Mouse (Mus musculus) liver, embryonic 14.5 days (tissue): ENCODE results near the gene Ifngr1. TPM values are rescaled to one million over a fixed set of nuclear protein-coding genes. Genes with fewer than 3 reads are reported as not detected.
A peak's percentile ranks its signal among the peaks of the same experiment; 100 is the strongest.

Experiments
- ATAC-seq: fragments of 200-750 bp; cut with Nextera tagmentation; 2 replicates; pipeline ENCODE4 v1.8.0; 2017; ENCODE audit warnings: moderate number of reproducible peaks, mild to moderate bottlenecking, moderate library complexity; ENCODE audit not compliant: insufficient read depth
- DNase-seq, 3 experiments: peaks; one replicate each; pipeline ENCODE4 v3.0.0-alpha.2; 2012 to 2013; ENCODE audit warnings: low read depth in 3 of 3, low spot score in 3 of 3
- H3K27ac ChIP-seq: fragments of 300-500 bp; sonication (generic); 2 replicates; pipeline ENCODE4 v1.5.1; 2014; ENCODE audit warnings: moderate library complexity, mild to moderate bottlenecking, control low read depth, inconsistent platforms
- H3K27me3 ChIP-seq: fragments of 300-500 bp; sonication (generic); 2 replicates; pipeline ENCODE4 v1.6.1; 2014; ENCODE audit warnings: mild to moderate bottlenecking, low read length, moderate library complexity; ENCODE audit not compliant: control insufficient read depth, insufficient read depth
- H3K36me3 ChIP-seq: fragments of 300-500 bp; sonication (generic); replicated peaks from 2 replicates; pipeline ENCODE4 v1.6.1; 2014; ENCODE audit warnings: low read depth; ENCODE audit not compliant: control insufficient read depth, insufficient read depth
- H3K4me1 ChIP-seq, 2 experiments: fragments of 200-500 bp in 1 of 2; fragments of 300-500 bp in 1 of 2; sonication (generic) in 1 of 2; replicated peaks; 2 replicates each; pipeline ENCODE4 v1.6.1; 2012 to 2014; ENCODE audit warnings: antibody characterized with exemption in 1 of 2, inconsistent platforms in 1 of 2, low read length in 1 of 2; ENCODE audit not compliant: control insufficient read depth in 2 of 2, insufficient read depth in 2 of 2
- H3K4me2 ChIP-seq: fragments of 300-500 bp; sonication (generic); 2 replicates; pipeline ENCODE4 v1.6.1; 2014; ENCODE audit warnings: low read depth, mild to moderate bottlenecking, control low read depth, moderate library complexity
- H3K4me3 ChIP-seq, 2 experiments: fragments of 200-500 bp in 1 of 2; fragments of 300-500 bp in 1 of 2; sonication (generic) in 1 of 2; 2 replicates each; pipeline ENCODE4 v1.5.1; 2012 to 2014; ENCODE audit warnings: low read depth in 2 of 2, low read length in 2 of 2, mild to moderate bottlenecking in 2 of 2, control low read depth in 1 of 2, inconsistent platforms in 1 of 2, moderate library complexity in 1 of 2; ENCODE audit not compliant: insufficient read depth in 1 of 2
- H3K9ac ChIP-seq: fragments of 300-500 bp; sonication (generic); replicated peaks from 2 replicates; pipeline ENCODE4 v1.6.1; 2014; ENCODE audit warnings: mild to moderate bottlenecking, control low read depth, moderate library complexity
- H3K9me3 ChIP-seq: fragments of 300-500 bp; sonication (generic); 2 replicates; pipeline ENCODE4 v1.6.1; 2016; ENCODE audit warnings: low read length, mixed read lengths; ENCODE audit not compliant: control insufficient read depth
- CTCF ChIP-seq: IDR thresholded peaks from 2 replicates; pipeline ENCODE4 v1.5.1; 2016; ENCODE audit warnings: antibody characterized with exemption, low read depth, control low read depth
- EP300 ChIP-seq: IDR thresholded peaks from 2 replicates; pipeline ENCODE4 v1.6.1; 2016; ENCODE audit warnings: antibody characterized with exemption, low read depth
- WGBS: fragments of 180-500 bp; shearing (Covaris S2); extraction: QIAGEN DNeasy Blood & Tissue Kit; methylation state at CpG from one replicate; pipeline ENCODE4 v1.1.7; 2014; ENCODE audit not compliant: insufficient replicate concordance; 5-methylcytosine and 5-hydroxymethylcytosine counted together
- polyA plus RNA-seq, 2 experiments: library from polyadenylated mRNA; depleted of rRNA in 1 of 2; stranded (reverse) in 1 of 2; unstranded in 1 of 2; fragments of >200 nt; fragmentation: Nextera tagmentation in 1 of 2; extraction: Ambion mirVana in 1 of 2; gene quantifications; 2 replicates each; pipeline versions ENCODE4 v1.2.1 to v1.2.3; 2012 to 2014

Ifngr1 gene
- polyA plus RNA-seq, 2 experiments: 17.1 to 39.5 TPM

GRCm38 (mm10) chr10:19578409-19578986 is 13.3 kb upstream of the Ifngr1 start:
- no peak overlapping the region for H3K4me3 ChIP-seq
- 67% methylated on average over 9 of the region's 9 CpGs for WGBS

GRCm38 (mm10) chr10:19580660-19581059 is 11.1 kb upstream of the Ifngr1 start:
- TF ChIP-seq EP300 (no peak), CTCF (no peak)
- Histone ChIP-seq H3K27me3 (no peaks in the 10 kb centered on the region), H3K9ac (no peak overlapping the region), H3K27ac (no peak overlapping the region), H3K4me1 (peaks cover 21 to 37% of the 10 kb centered on the region in 2 experiments), H3K36me3 (no peaks in the 10 kb centered on the region), H3K9me3 (no peaks in the 10 kb centered on the region), H3K4me3 (no peak overlapping the region), H3K4me2 (no peak overlapping the region)
- ATAC-seq (no peak), DNase-seq (no peak)
- WGBS: 53% methylated on average over 3 of the region's 3 CpGs

More at GRCm38 (mm10) chr10:19578409-19578986, 13.3 kb upstream of the Ifngr1 start:
- H3K9me3 ChIP-seq: no peaks in the 10 kb centered on the region
- no peak overlapping the region for H3K4me2 ChIP-seq
- TF ChIP-seq EP300 (no peak), CTCF (no peak)
- DNase-seq: no peak
- peaks cover 10 to 22% of the 10 kb centered on the region in 2 experiments for H3K4me1 ChIP-seq
- no peak overlapping the region for H3K9ac ChIP-seq
- H3K27ac ChIP-seq: no peak overlapping the region
- ATAC-seq: no peak
- no peaks in the 10 kb centered on the region for H3K27me3 ChIP-seq
- H3K36me3 ChIP-seq: no peaks in the 10 kb centered on the region

GRCm38 (mm10) chr10:19581844-19582582 is 9.7 kb upstream of the Ifngr1 start:
- Histone ChIP-seq H3K27me3 (no peaks in the 10 kb centered on the region), H3K4me2 (no peak overlapping the region), H3K9me3 (no peaks in the 10 kb centered on the region), H3K36me3 (no peaks in the 10 kb centered on the region), H3K9ac (no peak overlapping the region), H3K4me1 (peaks cover 21 to 43% of the 10 kb centered on the region in 2 experiments), H3K4me3 (no peak overlapping the region), H3K27ac (no peak overlapping the region)
- DNase-seq: no peak
- TF ChIP-seq CTCF (no peak), EP300 (no peak)
- ATAC-seq: peak; percentile 50; the same call in 1 of the 2 replicates
- 16% methylated on average over 9 of the region's 9 CpGs for whole genome bisulfite sequencing

DNA sequence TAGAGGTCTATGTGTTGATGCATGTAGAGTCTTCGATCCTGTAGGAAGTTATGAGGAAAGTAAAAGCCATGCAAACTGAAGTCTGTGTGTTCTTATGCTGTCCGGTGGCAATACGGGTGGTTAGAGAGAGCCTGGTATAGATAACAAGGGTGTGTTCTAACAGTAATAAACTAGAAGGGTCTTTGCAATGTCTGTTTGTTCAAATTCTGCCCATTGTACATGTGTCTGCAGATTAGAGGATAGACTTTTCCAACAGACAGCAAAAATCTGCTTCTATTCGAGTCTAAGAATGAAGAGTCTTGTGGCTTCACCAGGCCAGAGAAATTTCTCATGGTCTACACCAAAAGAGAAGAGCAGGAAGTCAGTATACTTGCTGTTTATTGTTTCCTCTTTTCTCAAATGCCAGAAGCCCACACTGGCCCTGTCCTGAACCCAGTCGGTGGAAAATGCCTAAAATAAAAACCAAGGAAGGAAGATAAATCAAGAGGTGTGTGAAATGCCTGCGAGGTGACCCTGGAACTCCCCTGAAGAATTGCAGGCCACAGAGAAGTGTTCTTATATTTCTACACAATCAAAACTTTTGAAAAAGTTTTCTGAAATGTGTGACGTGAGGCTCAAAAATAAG is 8.8 kb upstream of the Ifngr1 start:
- peak; percentile 48; the same call in 1 of the 2 replicates for TF ChIP-seq EP300
- no peak for TF ChIP-seq CTCF
- Histone ChIP-seq H3K36me3 (no peaks in the 10 kb centered on the region), H3K9me3 (no peaks in the 10 kb centered on the region), H3K4me1 (peaks cover 21 to 48% of the 10 kb centered on the region in 2 experiments), H3K9ac (no peak overlapping the region; the same call in 1 of the 2 replicates), H3K4me3 (no peak overlapping the region), H3K27ac (peak overlapping the region; percentile 41), H3K27me3 (no peaks in the 10 kb centered on the region), H3K4me2 (peak overlapping the region; percentile 11; the same call in 1 of the 2 replicates)
- no peak for DNase-seq
- 13% methylated on average over 7 of the region's 7 CpGs for WGBS
- ATAC-seq: peak; percentile 50; the same call in 1 of the 2 replicates

DNA sequence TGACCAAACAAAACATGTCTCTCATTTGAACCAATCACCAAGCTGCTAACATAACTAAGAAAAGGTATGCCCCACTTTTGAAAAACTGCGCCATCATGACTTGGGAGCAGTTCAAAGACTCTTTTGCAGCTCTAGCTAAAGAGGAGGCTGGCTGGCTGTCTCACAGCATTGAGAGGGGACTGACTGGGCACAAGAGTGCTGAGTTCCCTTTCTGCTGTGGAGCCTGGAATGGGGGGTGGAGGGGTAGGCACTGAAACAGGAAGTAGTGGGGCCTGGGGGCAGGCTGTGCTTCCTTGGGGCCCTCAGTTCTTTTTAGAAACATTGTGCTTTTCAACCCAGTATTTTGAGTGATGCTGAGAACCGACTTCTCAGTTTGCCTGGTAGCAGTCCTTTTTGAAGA is 7.7 kb upstream of the Ifngr1 start:
- peak overlapping the region; percentile 9 for H3K27ac ChIP-seq
- 0 out of 2 replicates have a peak overlapping the region, but pooled peaks have one; percentile 19 for H3K4me2 ChIP-seq
- no peak for TF ChIP-seq EP300
- no peak for TF ChIP-seq CTCF
- DNase-seq: no peak
- H3K4me3 ChIP-seq: no peak overlapping the region
- ATAC-seq: no peak
- H3K9ac ChIP-seq: no peak overlapping the region
- 25% methylated on average over 2 of the region's 2 CpGs for WGBS
- no peaks in the 10 kb centered on the region for H3K9me3 ChIP-seq
- H3K4me1 ChIP-seq: peaks cover 21 to 45% of the 10 kb centered on the region in 2 experiments
- H3K36me3 ChIP-seq: no peaks in the 10 kb centered on the region
- no peaks in the 10 kb centered on the region for H3K27me3 ChIP-seq
